Mouse (Mus musculus) midbrain, embryonic 14.5 days (tissue): ENCODE results near the gene Csgalnact2. TPM values are rescaled to one million over a fixed set of nuclear protein-coding genes. Genes with fewer than 3 reads are reported as not detected.

Source experiments
- ATAC-seq: fragments of 200-750 bp; cut with Nextera tagmentation; 2 replicates; pipeline ENCODE4 v1.8.0; 2017; ENCODE audit warnings: moderate number of reproducible peaks, moderate library complexity; ENCODE audit not compliant: low FRiP score, low TSS enrichment
- DNase-seq: peaks from one replicate; pipeline ENCODE4 v3.0.0-alpha.2; 2015
- H3K27ac ChIP-seq: fragments of 300-500 bp; sonication (generic); replicated peaks from 2 replicates; pipeline ENCODE4 v1.5.1; 2014; ENCODE audit warnings: mild to moderate bottlenecking, low read depth, low read length, moderate library complexity
- H3K27me3 ChIP-seq: fragments of 300-500 bp; sonication (generic); 2 replicates; pipeline ENCODE4 v1.6.1; 2014; ENCODE audit warnings: low read length, control low read depth, mixed read lengths; ENCODE audit not compliant: control insufficient read depth, insufficient read depth
- H3K36me3 ChIP-seq: fragments of 300-500 bp; sonication (generic); 2 replicates; pipeline ENCODE4 v1.6.1; 2014; ENCODE audit warnings: low read length, control low read depth; ENCODE audit not compliant: control insufficient read depth, insufficient read depth
- H3K4me1 ChIP-seq: fragments of 300-500 bp; sonication (generic); 2 replicates; pipeline ENCODE4 v1.6.1; 2014; ENCODE audit warnings: mild to moderate bottlenecking, antibody characterized with exemption, low read length, control low read depth; ENCODE audit not compliant: control insufficient read depth, insufficient read depth
- H3K4me2 ChIP-seq: fragments of 300-500 bp; sonication (generic); 2 replicates; pipeline ENCODE4 v1.6.1; 2014; ENCODE audit warnings: mild to moderate bottlenecking, low read length, moderate library complexity
- H3K4me3 ChIP-seq: fragments of 300-500 bp; sonication (generic); replicated peaks from 2 replicates; pipeline ENCODE4 v1.5.1; 2014; ENCODE audit warnings: low read depth, low read length
- H3K9ac ChIP-seq: fragments of 300-500 bp; sonication (generic); replicated peaks from 2 replicates; pipeline ENCODE4 v1.6.1; 2014; ENCODE audit warnings: mild to moderate bottlenecking, low read length, moderate library complexity
- H3K9me3 ChIP-seq: fragments of 300-500 bp; sonication (generic); 2 replicates; pipeline ENCODE4 v1.6.1; 2016; ENCODE audit warnings: low read length, control low read depth, mixed read lengths; ENCODE audit not compliant: control insufficient read depth
- WGBS: fragments of 180-500 bp; shearing (Covaris S2); extraction: QIAGEN DNeasy Blood & Tissue Kit; methylation state at CpG from one replicate; pipeline ENCODE4 v1.1.7; 2014; 5-methylcytosine and 5-hydroxymethylcytosine counted together
- microRNA-seq: library from miRNA; unstranded; fragments of <30 nt; microRNA quantifications from one replicate; pipeline ENCODE4, GENCODE M21; 2016
- polyA plus RNA-seq: library from polyadenylated mRNA; unstranded; fragments of >200 nt; fragmentation: Nextera tagmentation; extraction: Ambion mirVana; gene quantifications from 2 replicates; pipeline ENCODE4 v1.2.1, GENCODE M21; 2014

Csgalnact2 gene
- polyA plus RNA-seq, 1 experiment from 2014 or later: 12.0 TPM

- DNase-seq (peak; percentile 85), ATAC-seq (peak; percentile 59; the same call in 1 of the 2 replicates)
- Histone ChIP-seq H3K9ac (no peak overlapping the region), H3K27me3 (no peaks in the 10 kb centered on the region), H3K36me3 (no peaks in the 10 kb centered on the region), H3K4me3 (no peak overlapping the region), H3K4me2 (peak overlapping the region; percentile 98), H3K4me1 (peaks cover 11% of the 10 kb centered on the region; the same call in 1 of the 2 replicates), H3K9me3 (no peaks in the 10 kb centered on the region), H3K27ac (no peak overlapping the region)
- WGBS: 11% methylated on average over 7 of the region's 7 CpGs
Observed at GRCm38 (mm10) chr6:118064968-118065530, 73.9 kb downstream of the Csgalnact2 start.

- Histone ChIP-seq H3K4me3 (no peak overlapping the region), H3K36me3 (no peaks in the 10 kb centered on the region), H3K27me3 (no peaks in the 10 kb centered on the region), H3K27ac (no peak overlapping the region), H3K4me2 (no peak overlapping the region), H3K9me3 (no peaks in the 10 kb centered on the region), H3K9ac (no peak overlapping the region), H3K4me1 (peaks cover 11% of the 10 kb centered on the region; the same call in 1 of the 2 replicates)
- 79% methylated on average over 5 of the region's 5 CpGs for WGBS
- ATAC-seq (no peak), DNase-seq (no peak)
Observed at GRCm38 (mm10) chr6:118063266-118063665, 75.7 kb downstream of the Csgalnact2 start.

- Histone ChIP-seq H3K27me3 (no peaks in the 10 kb centered on the region), H3K27ac (no peak overlapping the region), H3K9ac (no peak overlapping the region), H3K9me3 (no peaks in the 10 kb centered on the region), H3K4me1 (peaks cover 4% of the 10 kb centered on the region; the same call in 1 of the 2 replicates), H3K4me2 (no peak overlapping the region), H3K36me3 (no peaks in the 10 kb centered on the region), H3K4me3 (no peak overlapping the region)
- 93% methylated on average over 4 of the region's 4 CpGs for WGBS
- ATAC-seq: no peak
- no peak for DNase-seq
Observed at GRCm38 (mm10) chr6:118061266-118061665, 77.7 kb downstream of the Csgalnact2 start.

Small RNA genes lying within 50 kb of the gene (microRNA-seq; reads per million reads assigned to microRNA genes)
- gene Mir7044: not detected

Other genes with a start within 250 kb of the Csgalnact2 start
- gene Hnrnpf, start 238.8 kb downstream of the Csgalnact2 start, polyA plus RNA-seq: 215 and 312 TPM in 2 replicates
- 1.4 and 1.7 TPM in 2 replicates for gene Fxyd4, start 201.4 kb downstream of the Csgalnact2 start, polyA plus RNA-seq
- gene Rasgef1a, start 127.7 kb downstream of the Csgalnact2 start, polyA plus RNA-seq: 2.1 and 3.8 TPM in 2 replicates
- gene Ret, start 58.6 kb upstream of the Csgalnact2 start, polyA plus RNA-seq: 4.5 and 4.6 TPM in 2 replicates